Mouse (Mus musculus): ENCODE measurements around the gene B4galt5. TPM values are rescaled to one million over a fixed set of nuclear protein-coding genes. Genes with fewer than 3 reads are reported as not detected.

B4galt5 gene
- polyA plus RNA-seq, 1 experiment from 2014 or later = 11.5 TPM

- Histone ChIP-seq H3K27ac (replicated peaks) (no peak overlapping the region), H3K36me3 (peaks cover 17% of the 10 kb centered on the region; the same call in 1 of the 2 replicates), H3K9me3 (replicated peaks) (no peaks in the 10 kb centered on the region), H3K9ac (no peak overlapping the region), H3K4me2 (replicated peaks) (no peak overlapping the region), H3K4me3 (replicated peaks) (no peak overlapping the region), H3K4me1 (peaks cover 24% of the 10 kb centered on the region), H3K27me3 (no peaks in the 10 kb centered on the region)
- no peak for ATAC-seq (ENCODE audit: insufficient number of reproducible peaks, low FRiP score, low TSS enrichment, low read depth)
- WGBS = 81% methylated on average over 1 of the region's 1 CpGs
These were observed 38.9 kb downstream of the B4galt5 start for GRCm38 (mm10) chr2:167310121-167310520.

GRCm38 (mm10) chr2:167309286-167309685 lies 39.7 kb downstream of the B4galt5 start:
- H3K4me2 ChIP-seq (replicated peaks) = no peak overlapping the region
- H3K36me3 ChIP-seq = peaks cover 23% of the 10 kb centered on the region; the same call in 1 of the 2 replicates
- H3K4me1 ChIP-seq = peaks cover 16% of the 10 kb centered on the region
- no peaks in the 10 kb centered on the region for H3K9me3 ChIP-seq (replicated peaks)
- H3K27ac ChIP-seq (replicated peaks) = no peak overlapping the region
- H3K4me3 ChIP-seq (replicated peaks) = no peak overlapping the region
- no peak for ATAC-seq (ENCODE audit: insufficient number of reproducible peaks, low FRiP score, low TSS enrichment, low read depth)
- H3K9ac ChIP-seq = no peak overlapping the region
- 88% methylated on average over 12 of the region's 12 CpGs for WGBS
- no peaks in the 10 kb centered on the region for H3K27me3 ChIP-seq

- no peak for ATAC-seq (ENCODE audit: insufficient number of reproducible peaks, low FRiP score, low TSS enrichment, low read depth)
- Histone ChIP-seq H3K4me1 (no peaks in the 10 kb centered on the region), H3K4me2 (replicated peaks) (no peak overlapping the region), H3K9me3 (replicated peaks) (no peaks in the 10 kb centered on the region), H3K27me3 (no peaks in the 10 kb centered on the region), H3K27ac (replicated peaks) (0 out of 2 replicates have a peak overlapping the region, but pooled peaks have one; percentile 22), H3K4me3 (replicated peaks) (no peak overlapping the region), H3K9ac (no peak overlapping the region), H3K36me3 (peaks cover 29% of the 10 kb centered on the region; the same call in 1 of the 2 replicates)
- 53% methylated on average over 12 of the region's 12 CpGs for WGBS
These were observed 41.3 kb downstream of the B4galt5 start for GRCm38 (mm10) chr2:167307716-167308115.

GRCm38 (mm10) chr2:167306626-167307541 lies 42.1 kb downstream of the B4galt5 start:
- Histone ChIP-seq H3K4me2 (replicated peaks) (no peak overlapping the region), H3K4me1 (no peaks in the 10 kb centered on the region), H3K27ac (replicated peaks) (peak overlapping the region; percentile 23; the same call in 1 of the 2 replicates), H3K9me3 (replicated peaks) (no peaks in the 10 kb centered on the region), H3K27me3 (no peaks in the 10 kb centered on the region), H3K36me3 (peaks cover 29% of the 10 kb centered on the region; the same call in 1 of the 2 replicates), H3K9ac (no peak overlapping the region), H3K4me3 (replicated peaks) (no peak overlapping the region)
- 79% methylated on average over 15 of the region's 15 CpGs for WGBS
- peak; percentile 47; the same call in 1 of the 2 replicates for ATAC-seq (ENCODE audit: insufficient number of reproducible peaks, low FRiP score, low TSS enrichment, low read depth)

GRCm38 (mm10) chr2:167306273-167306594 lies 42.7 kb downstream of the B4galt5 start:
- Histone ChIP-seq H3K36me3 (peaks cover 35% of the 10 kb centered on the region), H3K27me3 (no peaks in the 10 kb centered on the region), H3K9me3 (replicated peaks) (no peaks in the 10 kb centered on the region), H3K9ac (no peak overlapping the region), H3K4me1 (no peaks in the 10 kb centered on the region), H3K4me3 (replicated peaks) (no peak overlapping the region), H3K4me2 (replicated peaks) (no peak overlapping the region), H3K27ac (replicated peaks) (no peak overlapping the region)
- 79% methylated on average over 4 of the region's 4 CpGs for WGBS
- no peak for ATAC-seq (ENCODE audit: insufficient number of reproducible peaks, low FRiP score, low TSS enrichment, low read depth)

- ATAC-seq (ENCODE audit: insufficient number of reproducible peaks, low FRiP score, low TSS enrichment, low read depth) = no peak
- Histone ChIP-seq H3K9ac (no peak overlapping the region), H3K9me3 (replicated peaks) (no peaks in the 10 kb centered on the region), H3K4me2 (replicated peaks) (no peak overlapping the region), H3K36me3 (peaks cover 37% of the 10 kb centered on the region), H3K4me1 (no peaks in the 10 kb centered on the region), H3K27ac (replicated peaks) (no peak overlapping the region), H3K27me3 (no peaks in the 10 kb centered on the region), H3K4me3 (replicated peaks) (no peak overlapping the region)
- 91% methylated on average over 13 of the region's 13 CpGs for WGBS
These were observed 43.4 kb downstream of the B4galt5 start for GRCm38 (mm10) chr2:167305382-167306272.

GRCm38 (mm10) chr2:167304651-167305381 lies 44.2 kb downstream of the B4galt5 start:
- Histone ChIP-seq H3K4me3 (replicated peaks) (no peak overlapping the region), H3K9ac (no peak overlapping the region), H3K27me3 (no peaks in the 10 kb centered on the region), H3K4me1 (0 out of 2 replicates have a peak, but pooled peaks cover 2% of the 10 kb centered on the region), H3K27ac (replicated peaks) (no peak overlapping the region), H3K36me3 (peaks cover 40% of the 10 kb centered on the region), H3K4me2 (replicated peaks) (no peak overlapping the region), H3K9me3 (replicated peaks) (no peaks in the 10 kb centered on the region)
- 85% methylated on average over 16 of the region's 16 CpGs for WGBS
- no peak for ATAC-seq (ENCODE audit: insufficient number of reproducible peaks, low FRiP score, low TSS enrichment, low read depth)

GRCm38 (mm10) chr2:167303806-167304205 lies 45.2 kb downstream of the B4galt5 start:
- H3K4me3 ChIP-seq (replicated peaks) = no peak overlapping the region
- no peak overlapping the region for H3K4me2 ChIP-seq (replicated peaks)
- H3K36me3 ChIP-seq = peaks cover 40% of the 10 kb centered on the region
- no peak for ATAC-seq (ENCODE audit: insufficient number of reproducible peaks, low FRiP score, low TSS enrichment, low read depth)
- no peak overlapping the region for H3K9ac ChIP-seq
- 0 out of 2 replicates have a peak, but pooled peaks cover 2% of the 10 kb centered on the region for H3K4me1 ChIP-seq
- no peak overlapping the region for H3K27ac ChIP-seq (replicated peaks)
- H3K27me3 ChIP-seq = no peaks in the 10 kb centered on the region
- no peaks in the 10 kb centered on the region for H3K9me3 ChIP-seq (replicated peaks)
- WGBS = 90% methylated on average over 6 of the region's 6 CpGs

GRCm38 (mm10) chr2:167303196-167303595 lies 45.8 kb downstream of the B4galt5 start:
- Histone ChIP-seq H3K36me3 (peaks cover 40% of the 10 kb centered on the region), H3K4me2 (replicated peaks) (no peak overlapping the region), H3K27ac (replicated peaks) (no peak overlapping the region), H3K4me1 (0 out of 2 replicates have a peak, but pooled peaks cover 2% of the 10 kb centered on the region), H3K4me3 (replicated peaks) (no peak overlapping the region), H3K9me3 (replicated peaks) (no peaks in the 10 kb centered on the region), H3K9ac (no peak overlapping the region), H3K27me3 (no peaks in the 10 kb centered on the region)
- ATAC-seq (ENCODE audit: insufficient number of reproducible peaks, low FRiP score, low TSS enrichment, low read depth) = no peak
- 88% methylated on average over 8 of the region's 8 CpGs for WGBS

- H3K27ac ChIP-seq (replicated peaks) = no peak overlapping the region
- 72% methylated on average over 1 of the region's 1 CpGs for WGBS
- no peaks in the 10 kb centered on the region for H3K27me3 ChIP-seq
- no peak overlapping the region for H3K9ac ChIP-seq
- H3K36me3 ChIP-seq = peaks cover 45% of the 10 kb centered on the region
- 0 out of 2 replicates have a peak, but pooled peaks cover 2% of the 10 kb centered on the region for H3K4me1 ChIP-seq
- no peak overlapping the region for H3K4me2 ChIP-seq (replicated peaks)
- no peak for ATAC-seq (ENCODE audit: insufficient number of reproducible peaks, low FRiP score, low TSS enrichment, low read depth)
- no peak overlapping the region for H3K4me3 ChIP-seq (replicated peaks)
- H3K9me3 ChIP-seq (replicated peaks) = no peaks in the 10 kb centered on the region
These were observed 46.3 kb downstream of the B4galt5 start for GRCm38 (mm10) chr2:167302641-167303040.

All from embryonic facial prominence, embryonic 15.5 days (tissue).